Mouse (Mus musculus) right cerebral cortex, postnatal 14 days (tissue): ENCODE data around the gene Jsrp1.
"Not testable (repeated sequence)": the region's sequence is repeated elsewhere in the genome, so short reads cannot be mapped to it uniquely, and the experiment has no call there.

ENCODE experiments used
- DNase-seq: peaks from one replicate; pipeline ENCODE4 v3.0.0; 2022

The Jsrp1 gene

GRCm38 (mm10) chr10:80831136-80831535 is 17.8 kb upstream of the Jsrp1 start:
- no peak for DNase-seq

- DNase-seq, result no peak
These were observed 16.3 kb upstream of the Jsrp1 start for GRCm38 (mm10) chr10:80829359-80830278.

GRCm38 (mm10) chr10:80828587-80828986 is 15.3 kb upstream of the Jsrp1 start:
- DNase-seq, result not testable (repeated sequence)

GRCm38 (mm10) chr10:80827870-80828420 is 14.6 kb upstream of the Jsrp1 start:
- DNase-seq, result no peak

- DNase-seq, result no peak
These were observed 14.0 kb upstream of the Jsrp1 start for GRCm38 (mm10) chr10:80827063-80827869.

GRCm38 (mm10) chr10:80826151-80827062 is 13.1 kb upstream of the Jsrp1 start, which contains the start of gene Oaz1:
Gene Oaz1, plus strand, starts transcription at chr10:80826656.
- peak; percentile 97 for DNase-seq

GRCm38 (mm10) chr10:80824827-80825226 is 11.5 kb upstream of the Jsrp1 start:
- no peak for DNase-seq

GRCm38 (mm10) chr10:80823847-80824643 is 10.7 kb upstream of the Jsrp1 start:
- DNase-seq, result no peak

GRCm38 (mm10) chr10:80823316-80823715 is 10.0 kb upstream of the Jsrp1 start:
- no peak for DNase-seq

- no peak for DNase-seq
These were observed 9.2 kb upstream of the Jsrp1 start for GRCm38 (mm10) chr10:80822528-80822927.

- no peak for DNase-seq
These were observed 8.7 kb upstream of the Jsrp1 start for GRCm38 (mm10) chr10:80821991-80822390.

GRCm38 (mm10) chr10:80819406-80819805 is 6.1 kb upstream of the Jsrp1 start:
- DNase-seq, result no peak

- DNase-seq, result no peak
These were observed 5.4 kb upstream of the Jsrp1 start for GRCm38 (mm10) chr10:80818599-80819281.

- not testable (repeated sequence) for DNase-seq
These were observed 4.7 kb upstream of the Jsrp1 start for GRCm38 (mm10) chr10:80817955-80818354.

GRCm38 (mm10) chr10:80817164-80817563 is 3.9 kb upstream of the Jsrp1 start:
- DNase-seq, result no peak

GRCm38 (mm10) chr10:80816303-80816702 is 3.0 kb upstream of the Jsrp1 start:
- not testable (repeated sequence) for DNase-seq

- no peak for DNase-seq
These were observed 1.5 kb upstream of the Jsrp1 start for GRCm38 (mm10) chr10:80814800-80815199.

GRCm38 (mm10) chr10:80812391-80813041 is 782 bp downstream of the Jsrp1 start:
- no peak for DNase-seq

GRCm38 (mm10) chr10:80810084-80810483 is 3.2 kb downstream of the Jsrp1 start:
- DNase-seq, result no peak

- DNase-seq, result peak; percentile 41
These were observed 4.2 kb downstream of the Jsrp1 start for GRCm38 (mm10) chr10:80808985-80809632.
